ENCODE assay signal across 26 mouse cellular contexts in genomic region chr19:59465281-59465680, GRCm38 (mm10). TPM values are rescaled to one million over a fixed set of nuclear protein-coding genes. Genes with fewer than 3 reads are reported as not detected.
DNase-seq lines count a peak whose midpoint lies in the region; ATAC-seq and TF ChIP-seq lines count a peak whose summit lies in the region.
"Had no signal": no experiment of that assay in that cellular context is flagged by ENCODE, and none has a peak within 500 bp of the region (broad histone marks: within the 10 kb centered on the region; RNA-seq: fewer than 3 reads in every experiment).

No protein-coding gene starts in this region.

- H3K9ac ChIP-seq in kidney, embryonic 15.5 days, result no peak overlapping the region
- no peak overlapping the region for H3K9ac ChIP-seq in midbrain, embryonic 12.5 days (replicated peaks)
- no peak overlapping the region for H3K9ac ChIP-seq in midbrain, postnatal 0 days (replicated peaks; ENCODE audit: low read length, poor library complexity, severe bottlenecking)
- no peak overlapping the region for H3K9ac ChIP-seq in forebrain, embryonic 15.5 days (replicated peaks)
- H3K9ac ChIP-seq: heart, embryonic 13.5 days; hindbrain, embryonic 14.5 days; intestine, embryonic 15.5 days; liver, embryonic 15.5 days had no signal

- no peak for DNase-seq in kidney, postnatal 4 days
- DNase-seq in midbrain, postnatal 0 days (ENCODE audit: low spot score), result no peak
- DNase-seq in frontal cortex, postnatal 36 days (ENCODE audit: low spot score in 2 of 2), result no peak
- DNase-seq in left cerebral cortex, adult 11 months (ENCODE audit: low spot score), result no peak
- DNase-seq: B cell, adult 2 months; cerebellum, adult 9-10 months; gastrocnemius, postnatal 10 days; heart, adult 11 months; kidney, postnatal 14 days; thymus, postnatal 14 days had no signal

- H3K4me2 ChIP-seq in kidney, embryonic 15.5 days, result peak overlapping the region; percentile 60
- peak overlapping the region; percentile 24; the same call in 1 of the 2 replicates for H3K4me2 ChIP-seq in midbrain, embryonic 12.5 days (replicated peaks)
- no peak overlapping the region for H3K4me2 ChIP-seq in midbrain, postnatal 0 days (ENCODE audit: low read depth, low read length, poor library complexity, severe bottlenecking)
- peak overlapping the region; percentile 26; the same call in 1 of the 2 replicates for H3K4me2 ChIP-seq in forebrain, embryonic 15.5 days (replicated peaks)
- H3K4me2 ChIP-seq: heart, embryonic 13.5 days; hindbrain, embryonic 14.5 days; intestine, embryonic 15.5 days; liver, embryonic 15.5 days had no signal

- peak overlapping the region; percentile 84 for H3K27ac ChIP-seq in kidney, embryonic 15.5 days
- peak overlapping the region; percentile 60 for H3K27ac ChIP-seq in midbrain, embryonic 12.5 days (replicated peaks)
- H3K27ac ChIP-seq in midbrain, postnatal 0 days (ENCODE audit: low read depth, low read length), result no peak overlapping the region
- peak overlapping the region; percentile 84 for H3K27ac ChIP-seq in forebrain, embryonic 15.5 days (replicated peaks)
- H3K27ac ChIP-seq: heart, embryonic 13.5 days; hindbrain, embryonic 14.5 days; intestine, embryonic 15.5 days; limb, embryonic 13.5 days; liver, embryonic 15.5 days had no signal

- H3K4me3 ChIP-seq in kidney, embryonic 15.5 days (replicated peaks), result peak overlapping the region; percentile 15; the same call in 1 of the 2 replicates
- no peak overlapping the region for H3K4me3 ChIP-seq in midbrain, embryonic 12.5 days
- no peak overlapping the region for H3K4me3 ChIP-seq in midbrain, postnatal 0 days (ENCODE audit: low read depth, low read length)
- H3K4me3 ChIP-seq in forebrain, embryonic 15.5 days, result no peak overlapping the region
- H3K4me3 ChIP-seq: heart, embryonic 13.5 days; intestine, embryonic 15.5 days; liver, embryonic 15.5 days; myocyte had no signal

- peaks cover 34% of the 10 kb centered on the region for H3K4me1 ChIP-seq in kidney, embryonic 15.5 days
- peaks cover 62% of the 10 kb centered on the region for H3K4me1 ChIP-seq in midbrain, embryonic 12.5 days
- H3K4me1 ChIP-seq in midbrain, postnatal 0 days (ENCODE audit: insufficient read depth, low read length), result peaks cover 4% of the 10 kb centered on the region; the same call in 1 of the 2 replicates
- peaks cover 74% of the 10 kb centered on the region for H3K4me1 ChIP-seq in forebrain, embryonic 15.5 days
- H3K4me1 ChIP-seq: liver, embryonic 15.5 days had no signal

- 13% methylated on average over 2 of the region's 2 CpGs for WGBS in kidney, embryonic 15.5 days
- 4% methylated on average over 2 of the region's 2 CpGs for WGBS in midbrain, embryonic 12.5 days
- WGBS in midbrain, postnatal 0 days, result 16% methylated on average over 2 of the region's 2 CpGs
- 9% methylated on average over 2 of the region's 2 CpGs for WGBS in forebrain, embryonic 15.5 days

- no peaks in the 10 kb centered on the region for H3K36me3 ChIP-seq in kidney, embryonic 15.5 days
- no peaks in the 10 kb centered on the region for H3K36me3 ChIP-seq in midbrain, embryonic 12.5 days
- H3K36me3 ChIP-seq in midbrain, postnatal 0 days (ENCODE audit: insufficient read depth, low read length), result no peaks in the 10 kb centered on the region
- no peaks in the 10 kb centered on the region for H3K36me3 ChIP-seq in forebrain, embryonic 15.5 days
- H3K36me3 ChIP-seq: heart, embryonic 13.5 days; intestine, embryonic 15.5 days; limb, embryonic 13.5 days; liver, embryonic 15.5 days had no signal

- H3K27me3 ChIP-seq in kidney, embryonic 15.5 days, result peaks cover 96% of the 10 kb centered on the region
- H3K27me3 ChIP-seq in midbrain, embryonic 12.5 days, result peaks cover 89% of the 10 kb centered on the region
- peaks cover 73% of the 10 kb centered on the region for H3K27me3 ChIP-seq in midbrain, postnatal 0 days (ENCODE audit: insufficient read depth, low read length)
- peaks cover 34% of the 10 kb centered on the region for H3K27me3 ChIP-seq in forebrain, embryonic 15.5 days

- no peak for TF ChIP-seq CTCF in midbrain, postnatal 0 days (IDR thresholded peaks at IDR 0.05)

- ATAC-seq in kidney, embryonic 15.5 days (replicated peaks; ENCODE audit: low FRiP score), result no peak
- ATAC-seq in midbrain, embryonic 12.5 days (ENCODE audit: low FRiP score, low read depth), result no peak
- no peak for ATAC-seq in midbrain, postnatal 0 days (ENCODE audit: low FRiP score)
- ATAC-seq in forebrain, embryonic 15.5 days (replicated peaks), result no peak
- no peak for ATAC-seq in megakaryocyte-erythroid progenitor cell, adult 5-6 weeks (replicated peaks; ENCODE audit: low FRiP score, low TSS enrichment, poor library complexity, severe bottlenecking)
- ATAC-seq: intestine, embryonic 15.5 days; lung, postnatal 0 days had no signal

- no peaks in the 10 kb centered on the region for H3K9me3 ChIP-seq in kidney, embryonic 15.5 days (replicated peaks)
- no peaks in the 10 kb centered on the region for H3K9me3 ChIP-seq in midbrain, embryonic 12.5 days
- H3K9me3 ChIP-seq in midbrain, postnatal 0 days (ENCODE audit: low read length), result no peaks in the 10 kb centered on the region
- no peaks in the 10 kb centered on the region for H3K9me3 ChIP-seq in forebrain, embryonic 15.5 days
- H3K9me3 ChIP-seq: heart, embryonic 13.5 days; intestine, embryonic 15.5 days; limb, embryonic 13.5 days; liver, embryonic 15.5 days had no signal

RNA-seq across cellular contexts. Expression of gene Emx2, which starts 7.1 kb away (rescaled TPM):
- 38.8 TPM in 2 replicates for polyA plus RNA-seq in kidney, embryonic 15.5 days (2015; fragmentation: Nextera tagmentation; extraction: Ambion mirVana)
- polyA plus RNA-seq in midbrain, embryonic 12.5 days (2016; fragmentation: Nextera tagmentation; extraction: Ambion mirVana), result 17.9 and 23.7 TPM in 2 replicates
- total RNA-seq in midbrain, postnatal 0 days (2014; rRNA removed), result 6.1 and 6.6 TPM in 2 replicates
- 10.3 and 10.5 TPM in 2 replicates for polyA plus RNA-seq in midbrain, postnatal 0 days (2015; fragmentation: Nextera tagmentation; extraction: Ambion mirVana)
- polyA plus RNA-seq in forebrain, embryonic 15.5 days (2015; fragmentation: Nextera tagmentation; extraction: Ambion mirVana), result 14.7 and 19.9 TPM in 2 replicates
- not detected in 2 replicates for total RNA-seq in megakaryocyte-erythroid progenitor cell, adult 5-6 weeks (2014; fragmentation: Nextera tagmentation)
- total RNA-seq in megakaryocyte-erythroid progenitor cell, adult 5-6 weeks (2017), result not detected in 2 replicates
- total RNA-seq: common myeloid progenitor, adult 5-6 weeks; heart, postnatal 25 days; megakaryocyte, adult 5-6 weeks had no signal
- polyA plus RNA-seq: heart, embryonic 13.5 days; hindbrain, embryonic 14.5 days; lung, postnatal 0 days; myocyte; neural tube, embryonic 14.5 days; small intestine, adult 2 months had no signal
